Mouse (Mus musculus): ENCODE results near the gene Pa2g4. TPM values are rescaled to one million over a fixed set of nuclear protein-coding genes. Genes with fewer than 3 reads are reported as not detected.

Gene Pa2g4
- total and polyA plus RNA-seq, 3 experiments, result 232 to 663 (median 298) TPM

DNA sequence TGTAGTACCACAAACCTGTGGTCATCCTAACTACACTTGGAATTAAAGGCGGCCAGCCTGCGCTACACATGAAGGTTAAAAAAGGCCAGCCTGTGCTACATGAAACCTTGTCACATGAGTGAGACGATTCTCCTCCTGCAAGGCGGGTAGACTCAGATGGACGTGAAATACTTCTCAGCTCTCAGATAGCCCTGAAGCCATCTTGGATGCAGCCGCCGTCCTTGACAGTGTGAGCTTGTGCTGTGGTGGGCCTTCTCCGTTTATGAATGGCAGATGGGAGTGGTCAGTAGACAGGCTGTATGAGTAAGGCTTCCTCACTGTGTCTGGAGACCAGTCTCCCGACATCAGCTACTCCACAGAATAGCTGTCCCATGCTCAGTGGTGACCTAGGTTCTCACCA is 56.6 kb downstream of the Pa2g4 start:
- Histone ChIP-seq H3K9ac (ENCODE audit: control insufficient read depth, low read depth, low read length, poor library complexity, severe bottlenecking) (no peak overlapping the region), H3K9me3 (replicated peaks; ENCODE audit: insufficient read depth, low read length) (no peaks in the 10 kb centered on the region), H3K27ac (ENCODE audit: control insufficient read depth, low read depth, low read length) (no peak overlapping the region), H3K4me3 (ENCODE audit: control insufficient read depth in 1 of 2, insufficient read depth in 1 of 2, low read depth in 2 of 2, low read length in 2 of 2) (no peak overlapping the region), H3K36me3 (ENCODE audit: control insufficient read depth in 1 of 2, insufficient read depth in 2 of 2, low read length in 2 of 2) (peaks cover 0 to 12% of the 10 kb centered on the region in 2 experiments; a peak in 2 of 4 replicates), H3K27me3 (ENCODE audit: control insufficient read depth in 1 of 2, insufficient read depth in 2 of 2, low read length in 2 of 2) (no peaks in the 10 kb centered on the region), H3K79me2 (ENCODE audit: control insufficient read depth, insufficient read depth, low read length, poor library complexity) (no peaks in the 10 kb centered on the region), H3K4me1 (ENCODE audit: control insufficient read depth in 1 of 2, insufficient read depth in 2 of 2, low read length in 2 of 2) (peaks cover 8 to 15% of the 10 kb centered on the region in 2 experiments)
- TF ChIP-seq EP300 (IDR thresholded peaks at IDR 0.05; ENCODE audit: low read depth in 1 of 2, low read length in 2 of 2) (no peak), USF1 (IDR thresholded peaks at IDR 0.05; ENCODE audit: low read depth, low read length) (no peak), ETS1 (IDR thresholded peaks at IDR 0.05; ENCODE audit: low read depth, low read length) (no peak), JUND (IDR thresholded peaks at IDR 0.05; ENCODE audit: low read depth, low read length) (no peak), GABPA (IDR thresholded peaks at IDR 0.05; ENCODE audit: low read depth, low read length) (no peak), TAL1 (IDR thresholded peaks at IDR 0.05; ENCODE audit: low read length) (no peak), RAD21 (IDR thresholded peaks at IDR 0.05; ENCODE audit: low read depth, low read length) (no peak), CTCF (IDR thresholded peaks at IDR 0.05 in 2 of 3, conservative IDR thresholded peaks at IDR 0.05 in 1 of 3; ENCODE audit: control insufficient read depth in 1 of 3, insufficient read depth in 1 of 3, low read depth in 2 of 3, low read length in 3 of 3, poor library complexity in 1 of 3, severe bottlenecking in 1 of 3) (no peak), MAX (IDR thresholded peaks at IDR 0.05; ENCODE audit: low read length) (no peak), ELF1 (IDR thresholded peaks at IDR 0.05; ENCODE audit: low read depth, low read length) (no peak), ZNF384 (IDR thresholded peaks at IDR 0.05; ENCODE audit: low read depth, low read length) (no peak)
- DNase-seq (ENCODE audit: low read depth, low spot score), result no peak

DNA sequence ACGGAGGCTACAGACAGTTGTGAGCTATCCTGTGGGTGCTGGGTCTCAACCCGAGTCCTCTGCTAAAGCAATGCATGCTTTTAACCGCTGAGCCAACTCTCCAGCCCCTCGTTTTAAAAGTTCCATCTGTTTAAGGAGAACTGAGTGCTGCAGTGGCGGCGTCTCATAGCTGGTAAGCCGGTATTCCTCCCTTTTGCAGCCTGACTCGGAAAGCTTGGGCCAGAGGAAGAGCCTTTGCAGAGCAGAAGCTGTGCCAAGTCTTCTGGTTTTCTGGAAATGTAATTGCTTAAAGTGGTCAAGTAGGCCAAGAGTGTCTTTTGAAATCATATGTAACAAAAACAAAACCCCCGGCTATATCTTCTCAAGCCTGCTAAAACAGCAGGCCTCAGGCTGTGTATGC is 57.5 kb downstream of the Pa2g4 start:
- Histone ChIP-seq H3K36me3 (ENCODE audit: control insufficient read depth in 1 of 2, insufficient read depth in 2 of 2, low read length in 2 of 2) (peaks cover 0 to 20% of the 10 kb centered on the region in 2 experiments; a peak in 2 of 4 replicates), H3K27me3 (ENCODE audit: control insufficient read depth in 1 of 2, insufficient read depth in 2 of 2, low read length in 2 of 2) (no peaks in the 10 kb centered on the region)

More for the DNA sequence above, 57.5 kb downstream of the Pa2g4 start:
- no peak for DNase-seq (ENCODE audit: low read depth, low spot score)
- Histone ChIP-seq H3K4me1 (ENCODE audit: control insufficient read depth in 1 of 2, insufficient read depth in 2 of 2, low read length in 2 of 2) (peaks cover 10 to 21% of the 10 kb centered on the region in 2 experiments), H3K4me3 (ENCODE audit: control insufficient read depth in 1 of 2, insufficient read depth in 1 of 2, low read depth in 2 of 2, low read length in 2 of 2) (no peak overlapping the region), H3K9me3 (replicated peaks; ENCODE audit: insufficient read depth, low read length) (no peaks in the 10 kb centered on the region), H3K79me2 (ENCODE audit: control insufficient read depth, insufficient read depth, low read length, poor library complexity) (no peaks in the 10 kb centered on the region), H3K9ac (ENCODE audit: control insufficient read depth, low read depth, low read length, poor library complexity, severe bottlenecking) (no peak overlapping the region), H3K27ac (ENCODE audit: control insufficient read depth, low read depth, low read length) (no peak overlapping the region)
- TF ChIP-seq POLR2AphosphoS2 (IDR thresholded peaks at IDR 0.05; ENCODE audit: low read length), result no peak
- no peak for TF ChIP-seq ETS1 (IDR thresholded peaks at IDR 0.05; ENCODE audit: low read depth, low read length)

Other genes starting within 250 kb of the Pa2g4 start
- gene Cnpy2, start 243.5 kb downstream of the Pa2g4 start, total RNA-seq (2012; rRNA removed), result 92.4 and 98.1 TPM in 2 replicates
- 100 to 1,000 TPM in 1 of 2 experiments, not detected in 1; 107 TPM for gene Cnpy2, start 243.5 kb downstream of the Pa2g4 start, polyA plus RNA-seq (2012; ENCODE audit: insufficient read depth in 1 of 2, insufficient read length in 2 of 2, low read depth in 1 of 2, low replicate concordance in 2 of 2, missing spikeins in 1 of 2)
- 161 and 187 TPM in 2 replicates for gene Cs, start 228.3 kb downstream of the Pa2g4 start, total RNA-seq (2012; rRNA removed)
- 100 to 1,000 TPM; 133 to 256 TPM for gene Cs, start 228.3 kb downstream of the Pa2g4 start, polyA plus RNA-seq (2012; ENCODE audit: insufficient read depth in 1 of 2, insufficient read length in 2 of 2, low read depth in 1 of 2, low replicate concordance in 2 of 2, missing spikeins in 1 of 2)
- 6.8 and 7.7 TPM in 2 replicates for gene Coq10a, start 197.0 kb downstream of the Pa2g4 start, total RNA-seq (2012; rRNA removed)
- 10 to 100 TPM in 1 of 2 experiments, not detected in 1; 14.1 TPM for gene Coq10a, start 197.0 kb downstream of the Pa2g4 start, polyA plus RNA-seq (2012; ENCODE audit: insufficient read depth in 1 of 2, insufficient read length in 2 of 2, low read depth in 1 of 2, low replicate concordance in 2 of 2, missing spikeins in 1 of 2)
- 9.5 and 10.0 TPM in 2 replicates for gene Ankrd52, start 188.9 kb downstream of the Pa2g4 start, total RNA-seq (2012; rRNA removed)
- 10 to 100 TPM in 1 of 2 experiments, not detected in 1; 39.9 TPM for gene Ankrd52, start 188.9 kb downstream of the Pa2g4 start, polyA plus RNA-seq (2012; ENCODE audit: insufficient read depth in 1 of 2, insufficient read length in 2 of 2, low read depth in 1 of 2, low replicate concordance in 2 of 2, missing spikeins in 1 of 2)
- not detected in 2 replicates for gene Slc39a5, start 164.8 kb downstream of the Pa2g4 start, total RNA-seq (2012; rRNA removed)
- not detected for gene Slc39a5, start 164.8 kb downstream of the Pa2g4 start, polyA plus RNA-seq (2012; ENCODE audit: insufficient read depth in 1 of 2, insufficient read length in 2 of 2, low read depth in 1 of 2, low replicate concordance in 2 of 2, missing spikeins in 1 of 2)
- gene Nabp2, start 154.5 kb downstream of the Pa2g4 start, total RNA-seq (2012; rRNA removed), result 33.7 and 39.9 TPM in 2 replicates
- 100 to 1,000 TPM; 166 to 249 TPM for gene Nabp2, start 154.5 kb downstream of the Pa2g4 start, polyA plus RNA-seq (2012; ENCODE audit: insufficient read depth in 1 of 2, insufficient read length in 2 of 2, low read depth in 1 of 2, low replicate concordance in 2 of 2, missing spikeins in 1 of 2)
- gene Rnf41, start 154.3 kb downstream of the Pa2g4 start, total RNA-seq (2012; rRNA removed), result 25.4 and 28.1 TPM in 2 replicates
- gene Rnf41, start 154.3 kb downstream of the Pa2g4 start, polyA plus RNA-seq (2012; ENCODE audit: insufficient read depth in 1 of 2, insufficient read length in 2 of 2, low read depth in 1 of 2, low replicate concordance in 2 of 2, missing spikeins in 1 of 2), result 10 to 100 TPM in 1 of 2 experiments, not detected in 1; 27.4 TPM
- 22.3 and 24.8 TPM in 2 replicates for gene Smarcc2, start 106.7 kb downstream of the Pa2g4 start, total RNA-seq (2012; rRNA removed)
- gene Smarcc2, start 106.7 kb downstream of the Pa2g4 start, polyA plus RNA-seq (2012; ENCODE audit: insufficient read depth in 1 of 2, insufficient read length in 2 of 2, low read depth in 1 of 2, low replicate concordance in 2 of 2, missing spikeins in 1 of 2), result 100 to 1,000 TPM in 1 of 2 experiments, 10 to 100 TPM in 1; 68.8 to 226 TPM
- gene Myl6, start 71.8 kb downstream of the Pa2g4 start, total RNA-seq (2012; rRNA removed), result 560 and 589 TPM in 2 replicates
- 100 to 1,000 TPM in 1 of 2 experiments, not detected in 1; 399 TPM for gene Myl6, start 71.8 kb downstream of the Pa2g4 start, polyA plus RNA-seq (2012; ENCODE audit: insufficient read depth in 1 of 2, insufficient read length in 2 of 2, low read depth in 1 of 2, low replicate concordance in 2 of 2, missing spikeins in 1 of 2)
- 1.8 and 2.6 TPM in 2 replicates for gene Myl6b, start 67.3 kb downstream of the Pa2g4 start, total RNA-seq (2012; rRNA removed)
- gene Myl6b, start 67.3 kb downstream of the Pa2g4 start, polyA plus RNA-seq (2012; ENCODE audit: insufficient read depth in 1 of 2, insufficient read length in 2 of 2, low read depth in 1 of 2, low replicate concordance in 2 of 2, missing spikeins in 1 of 2), result 10 to 100 TPM in 1 of 2 experiments, not detected in 1; 18.8 TPM
- gene Esyt1, start 40.1 kb downstream of the Pa2g4 start, total RNA-seq (2012; rRNA removed), result 35.1 and 35.9 TPM in 2 replicates
- 10 to 100 TPM; 53.4 to 57.0 TPM for gene Esyt1, start 40.1 kb downstream of the Pa2g4 start, polyA plus RNA-seq (2012; ENCODE audit: insufficient read depth in 1 of 2, insufficient read length in 2 of 2, low read depth in 1 of 2, low replicate concordance in 2 of 2, missing spikeins in 1 of 2)
- 14.2 and 14.6 TPM in 2 replicates for gene Zc3h10, start 18.2 kb downstream of the Pa2g4 start, total RNA-seq (2012; rRNA removed)
- gene Zc3h10, start 18.2 kb downstream of the Pa2g4 start, polyA plus RNA-seq (2012; ENCODE audit: insufficient read depth in 1 of 2, insufficient read length in 2 of 2, low read depth in 1 of 2, low replicate concordance in 2 of 2, missing spikeins in 1 of 2), result 10 to 100 TPM in 1 of 2 experiments, not detected in 1; 17.3 TPM
- gene Rpl41, start 16.7 kb downstream of the Pa2g4 start, total RNA-seq (2012; rRNA removed), result 6,649 and 6,931 TPM in 2 replicates
- over 10,000 TPM in 1 of 2 experiments, 100 to 1,000 TPM in 1; 274 to 10,905 TPM for gene Rpl41, start 16.7 kb downstream of the Pa2g4 start, polyA plus RNA-seq (2012; ENCODE audit: insufficient read depth in 1 of 2, insufficient read length in 2 of 2, low read depth in 1 of 2, low replicate concordance in 2 of 2, missing spikeins in 1 of 2)
- gene Erbb3, start 23.7 kb upstream of the Pa2g4 start, total RNA-seq (2012; rRNA removed), result 0.39 and 0.42 TPM in 2 replicates
- gene Erbb3, start 23.7 kb upstream of the Pa2g4 start, polyA plus RNA-seq (2012; ENCODE audit: insufficient read depth in 1 of 2, insufficient read length in 2 of 2, low read depth in 1 of 2, low replicate concordance in 2 of 2, missing spikeins in 1 of 2), result under 1 TPM in 1 of 2 experiments, not detected in 1; 0.29 TPM
- gene Rps26, start 60.8 kb upstream of the Pa2g4 start, total RNA-seq (2012; rRNA removed), result 2,338 and 2,523 TPM in 2 replicates
- gene Rps26, start 60.8 kb upstream of the Pa2g4 start, polyA plus RNA-seq (2012; ENCODE audit: insufficient read depth in 1 of 2, insufficient read length in 2 of 2, low read depth in 1 of 2, low replicate concordance in 2 of 2, missing spikeins in 1 of 2), result 1,000 to 10,000 TPM in 1 of 2 experiments, not detected in 1; 2,530 TPM
- gene Ikzf4, start 80.0 kb upstream of the Pa2g4 start, total RNA-seq (2012; rRNA removed), result not detected in 2 replicates
- under 1 TPM in 1 of 2 experiments, not detected in 1; 0.03 TPM for gene Ikzf4, start 80.0 kb upstream of the Pa2g4 start, polyA plus RNA-seq (2012; ENCODE audit: insufficient read depth in 1 of 2, insufficient read length in 2 of 2, low read depth in 1 of 2, low replicate concordance in 2 of 2, missing spikeins in 1 of 2)
- gene Suox, start 108.1 kb upstream of the Pa2g4 start, total RNA-seq (2012; rRNA removed), result 4.7 and 4.9 TPM in 2 replicates
- gene Suox, start 108.1 kb upstream of the Pa2g4 start, polyA plus RNA-seq (2012; ENCODE audit: insufficient read depth in 1 of 2, insufficient read length in 2 of 2, low read depth in 1 of 2, low replicate concordance in 2 of 2, missing spikeins in 1 of 2), result 1 to 10 TPM in 1 of 2 experiments, not detected in 1; 7.2 TPM
- gene Rab5b, start 130.3 kb upstream of the Pa2g4 start, total RNA-seq (2012; rRNA removed), result 16.2 and 18.7 TPM in 2 replicates
- 10 to 100 TPM; 23.3 to 45.7 TPM for gene Rab5b, start 130.3 kb upstream of the Pa2g4 start, polyA plus RNA-seq (2012; ENCODE audit: insufficient read depth in 1 of 2, insufficient read length in 2 of 2, low read depth in 1 of 2, low replicate concordance in 2 of 2, missing spikeins in 1 of 2)
- gene Pmel, start 138.2 kb upstream of the Pa2g4 start, total RNA-seq (2012; rRNA removed), result 0.13 and 0.15 TPM in 2 replicates
- under 1 TPM in 1 of 2 experiments, not detected in 1; 0.45 TPM for gene Pmel, start 138.2 kb upstream of the Pa2g4 start, polyA plus RNA-seq (2012; ENCODE audit: insufficient read depth in 1 of 2, insufficient read length in 2 of 2, low read depth in 1 of 2, low replicate concordance in 2 of 2, missing spikeins in 1 of 2)
- 34.2 and 40.5 TPM in 2 replicates for gene Cdk2, start 139.0 kb upstream of the Pa2g4 start, total RNA-seq (2012; rRNA removed)
- 10 to 100 TPM in 1 of 2 experiments, not detected in 1; 72.4 TPM for gene Cdk2, start 139.0 kb upstream of the Pa2g4 start, polyA plus RNA-seq (2012; ENCODE audit: insufficient read depth in 1 of 2, insufficient read length in 2 of 2, low read depth in 1 of 2, low replicate concordance in 2 of 2, missing spikeins in 1 of 2)
- 0.69 and 1.0 TPM in 2 replicates for gene Dgka, start 178.9 kb upstream of the Pa2g4 start, total RNA-seq (2012; rRNA removed)
- gene Dgka, start 178.9 kb upstream of the Pa2g4 start, polyA plus RNA-seq (2012; ENCODE audit: insufficient read depth in 1 of 2, insufficient read length in 2 of 2, low read depth in 1 of 2, low replicate concordance in 2 of 2, missing spikeins in 1 of 2), result 1 to 10 TPM in 1 of 2 experiments, not detected in 1; 3.5 TPM
- 64.2 and 77.4 TPM in 2 replicates for gene Pym1, start 181.9 kb upstream of the Pa2g4 start, total RNA-seq (2012; rRNA removed)
- 100 to 1,000 TPM in 1 of 2 experiments, not detected in 1; 107 TPM for gene Pym1, start 181.9 kb upstream of the Pa2g4 start, polyA plus RNA-seq (2012; ENCODE audit: insufficient read depth in 1 of 2, insufficient read length in 2 of 2, low read depth in 1 of 2, low replicate concordance in 2 of 2, missing spikeins in 1 of 2)
- 0.08 and 0.10 TPM in 2 replicates for gene Mmp19, start 224.9 kb upstream of the Pa2g4 start, total RNA-seq (2012; rRNA removed)
- gene Mmp19, start 224.9 kb upstream of the Pa2g4 start, polyA plus RNA-seq (2012; ENCODE audit: insufficient read depth in 1 of 2, insufficient read length in 2 of 2, low read depth in 1 of 2, low replicate concordance in 2 of 2, missing spikeins in 1 of 2), result under 1 TPM in 1 of 2 experiments, not detected in 1; 0.36 TPM
- gene Dnajc14, start 238.1 kb upstream of the Pa2g4 start, total RNA-seq (2012; rRNA removed), result 22.2 and 27.7 TPM in 2 replicates
- gene Dnajc14, start 238.1 kb upstream of the Pa2g4 start, polyA plus RNA-seq (2012; ENCODE audit: insufficient read depth in 1 of 2, insufficient read length in 2 of 2, low read depth in 1 of 2, low replicate concordance in 2 of 2, missing spikeins in 1 of 2), result 10 to 100 TPM in 1 of 2 experiments, not detected in 1; 36.7 TPM
- 2.2 and 3.1 TPM in 2 replicates for gene Tmem198b, start 238.4 kb upstream of the Pa2g4 start, total RNA-seq (2012; rRNA removed)
- gene Tmem198b, start 238.4 kb upstream of the Pa2g4 start, polyA plus RNA-seq (2012; ENCODE audit: insufficient read depth in 1 of 2, insufficient read length in 2 of 2, low read depth in 1 of 2, low replicate concordance in 2 of 2, missing spikeins in 1 of 2), result 1 to 10 TPM in 1 of 2 experiments, not detected in 1; 8.6 TPM